Mouse (Mus musculus): ENCODE results near the gene Soat1.

DNA sequence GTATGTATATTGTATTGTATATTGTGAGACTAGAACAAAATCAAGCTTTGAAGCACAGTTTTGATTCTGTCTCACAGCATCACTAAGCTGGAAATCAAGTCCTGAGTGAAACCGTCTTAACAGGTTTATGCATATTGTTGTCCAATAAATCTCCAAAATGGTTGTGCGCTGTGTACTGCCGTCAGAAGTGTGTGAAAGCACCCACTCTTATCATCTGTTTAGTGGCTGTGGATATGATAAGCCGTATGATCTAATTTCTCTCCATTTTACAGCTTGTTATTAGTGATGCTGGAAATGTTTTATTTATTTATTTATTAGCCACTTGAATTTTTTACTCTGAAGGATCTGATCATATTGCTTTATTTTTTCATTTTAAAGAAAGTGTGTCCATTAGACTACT, 87.9 kb downstream of the Soat1 start:
- no peak for TF ChIP-seq CTCF (conservative IDR thresholded peaks at IDR 0.05; ENCODE audit: insufficient read depth, insufficient read length, low read depth, low read length)
- TF ChIP-seq POLR2A (IDR thresholded peaks at IDR 0.05; ENCODE audit: low read depth, low read length): no peak
